Mouse (Mus musculus) megakaryocyte, embryonic 14.5 days (primary cell): ENCODE data around the gene Zbed5. TPM values are rescaled to one million over a fixed set of nuclear protein-coding genes. Genes with fewer than 3 reads are reported as not detected.
"Not testable (repeated sequence)": the region's sequence is repeated elsewhere in the genome, so short reads cannot be mapped to it uniquely, and the experiment has no call there.

Source experiments
- H3K27me3 ChIP-seq: replicated peaks from 2 replicates; pipeline ENCODE3; 2012; ENCODE audit warnings: inconsistent platforms
- H3K36me3 ChIP-seq: replicated peaks from 2 replicates; pipeline ENCODE3; 2012; ENCODE audit warnings: low read length, inconsistent platforms, mixed read lengths
- H3K4me1 ChIP-seq: 2 replicates; pipeline ENCODE4 v1.6.1; 2012; ENCODE audit warnings: inconsistent platforms
- H3K4me3 ChIP-seq: replicated peaks from 2 replicates; pipeline ENCODE3; 2012; ENCODE audit warnings: moderate library complexity, mild to moderate bottlenecking, inconsistent platforms
- H3K9me3 ChIP-seq: 2 replicates; pipeline ENCODE4 v1.6.1; 2012; ENCODE audit warnings: inconsistent platforms
- FLI1 ChIP-seq: IDR thresholded peaks from 2 replicates; pipeline ENCODE4 v1.6.1; 2012; ENCODE audit warnings: low read length, inconsistent platforms, mixed read lengths
- GATA1 ChIP-seq: IDR thresholded peaks from 3 replicates; pipeline ENCODE4 v1.6.1; 2012; ENCODE audit warnings: mixed read lengths, low read length, inconsistent platforms, borderline replicate concordance
- polyA plus RNA-seq: library from polyadenylated mRNA; stranded (reverse); fragments of >175 nt; gene quantifications from 2 replicates; pipeline ENCODE4 v1.2.3, GENCODE M21; 2012; ENCODE audit warnings: low replicate concordance; ENCODE audit not compliant: insufficient read depth

Zbed5 gene
- polyA plus RNA-seq, 1 experiment = not detected

- H3K4me3 ChIP-seq = no peak overlapping the region
- TF ChIP-seq FLI1 (no peak), GATA1 (no peak)
Observed at GRCm38 (mm10) chr5:129871238-129871637, 24.3 kb upstream of the Zbed5 start.

GRCm38 (mm10) chr5:129873942-129874341, 21.6 kb upstream of the Zbed5 start:
- Histone ChIP-seq H3K4me1 (peaks cover 22% of the 10 kb centered on the region), H3K4me3 (no peak overlapping the region), H3K36me3 (peaks cover 3% of the 10 kb centered on the region), H3K27me3 (peaks cover 5% of the 10 kb centered on the region), H3K9me3 (no peaks in the 10 kb centered on the region)
- no peak for TF ChIP-seq FLI1
- TF ChIP-seq GATA1 = no peak

More at GRCm38 (mm10) chr5:129871238-129871637, 24.3 kb upstream of the Zbed5 start:
- no peaks in the 10 kb centered on the region for H3K9me3 ChIP-seq
- peaks cover 3% of the 10 kb centered on the region; the same call in 1 of the 2 replicates for H3K4me1 ChIP-seq
- no peaks in the 10 kb centered on the region for H3K36me3 ChIP-seq
- H3K27me3 ChIP-seq = peaks cover 5% of the 10 kb centered on the region

GRCm38 (mm10) chr5:129875098-129875497, 20.4 kb upstream of the Zbed5 start:
- Histone ChIP-seq H3K4me3 (no peak overlapping the region), H3K4me1 (peaks cover 23% of the 10 kb centered on the region), H3K36me3 (peaks cover 11% of the 10 kb centered on the region), H3K27me3 (peaks cover 5% of the 10 kb centered on the region), H3K9me3 (no peaks in the 10 kb centered on the region)
- TF ChIP-seq GATA1 (no peak), FLI1 (no peak)

GRCm38 (mm10) chr5:129877731-129878455, 17.6 kb upstream of the Zbed5 start:
- no peak overlapping the region for H3K4me3 ChIP-seq
- no peaks in the 10 kb centered on the region for H3K9me3 ChIP-seq
- no peak for TF ChIP-seq FLI1
- TF ChIP-seq GATA1 = no peak
- H3K27me3 ChIP-seq = peaks cover 5% of the 10 kb centered on the region
- H3K4me1 ChIP-seq = peaks cover 23% of the 10 kb centered on the region
- peaks cover 37% of the 10 kb centered on the region for H3K36me3 ChIP-seq

- Histone ChIP-seq H3K4me1 (peaks cover 26% of the 10 kb centered on the region), H3K27me3 (no peaks in the 10 kb centered on the region), H3K36me3 (peaks cover 45% of the 10 kb centered on the region), H3K4me3 (no peak overlapping the region), H3K9me3 (no peaks in the 10 kb centered on the region)
- no peak for TF ChIP-seq GATA1
Observed at GRCm38 (mm10) chr5:129878946-129879345, 16.6 kb upstream of the Zbed5 start.

- Histone ChIP-seq H3K9me3 (no peaks in the 10 kb centered on the region), H3K36me3 (peaks cover 54% of the 10 kb centered on the region), H3K4me1 (peaks cover 30% of the 10 kb centered on the region), H3K27me3 (no peaks in the 10 kb centered on the region), H3K4me3 (no peak overlapping the region)
- TF ChIP-seq GATA1 (no peak), FLI1 (no peak)
Observed at GRCm38 (mm10) chr5:129879888-129880287, 15.6 kb upstream of the Zbed5 start.

GRCm38 (mm10) chr5:129886271-129886670, 9.3 kb upstream of the Zbed5 start:
- H3K9me3 ChIP-seq = 0 out of 2 replicates have a peak, but pooled peaks cover 3% of the 10 kb centered on the region
- H3K4me1 ChIP-seq = peaks cover 29% of the 10 kb centered on the region
- peaks cover 38% of the 10 kb centered on the region for H3K36me3 ChIP-seq
- H3K27me3 ChIP-seq = no peaks in the 10 kb centered on the region
- TF ChIP-seq GATA1 (no peak), FLI1 (no peak)
- H3K4me3 ChIP-seq = peak overlapping the region; percentile 97

- Histone ChIP-seq H3K4me1 (peaks cover 29% of the 10 kb centered on the region), H3K9me3 (0 out of 2 replicates have a peak, but pooled peaks cover 3% of the 10 kb centered on the region), H3K27me3 (no peaks in the 10 kb centered on the region), H3K36me3 (peaks cover 30% of the 10 kb centered on the region), H3K4me3 (peak within 1 kb of the TSS; percentile 97)
- no peak for TF ChIP-seq GATA1
- no peak for TF ChIP-seq FLI1
Observed at GRCm38 (mm10) chr5:129886911-129887636, 8.4 kb upstream of the Zbed5 start, which contains the start of gene Chchd2. Chchd2 (minus strand) TSS chr5:129887470.

GRCm38 (mm10) chr5:129890390-129890789, 5.1 kb upstream of the Zbed5 start:
- H3K4me1 ChIP-seq = peaks cover 17% of the 10 kb centered on the region
- not testable (repeated sequence) for H3K36me3 ChIP-seq, H3K27me3 ChIP-seq

GRCm38 (mm10) chr5:129898449-129898848, 2.9 kb downstream of the Zbed5 start, which contains the start of gene Phkg1:
Phkg1 (minus strand) TSS chr5:129898549.
- Histone ChIP-seq H3K27me3 (no peaks in the 10 kb centered on the region), H3K4me1 (peaks cover 16% of the 10 kb centered on the region), H3K9me3 (no peaks in the 10 kb centered on the region), H3K4me3 (no peak within 1 kb of the TSS), H3K36me3 (no peaks in the 10 kb centered on the region)
- TF ChIP-seq GATA1 (no peak), FLI1 (no peak)

More at GRCm38 (mm10) chr5:129890390-129890789, 5.1 kb upstream of the Zbed5 start:
- not testable (repeated sequence) for H3K4me3 ChIP-seq, H3K9me3 ChIP-seq
